Mouse (Mus musculus) kidney, adult 2 months (tissue): ENCODE data around the gene Krtdap. TPM values are rescaled to one million over a fixed set of nuclear protein-coding genes. Genes with fewer than 3 reads are reported as not detected.
A peak's percentile ranks its signal among the peaks of the same experiment; 100 is the strongest.

Experiments used
- DNase-seq: peaks from one replicate; pipeline ENCODE4 v3.0.0; 2021
- H3K27ac ChIP-seq: fragments of 200-500 bp; 2 replicates; pipeline ENCODE4 v1.5.1; 2012; ENCODE audit warnings: low read depth, low read length, control low read depth, inconsistent platforms; ENCODE audit not compliant: insufficient read depth
- H3K27me3 ChIP-seq: fragments of 200-500 bp; replicated peaks from 2 replicates; pipeline ENCODE4 v1.6.1; 2012; ENCODE audit warnings: mild to moderate bottlenecking, moderate library complexity, low read length, inconsistent platforms; ENCODE audit not compliant: control insufficient read depth, insufficient read depth
- H3K36me3 ChIP-seq: fragments of 200-500 bp; 2 replicates; pipeline ENCODE4 v1.6.1; 2012; ENCODE audit warnings: mild to moderate bottlenecking, moderate library complexity, low read length, inconsistent platforms; ENCODE audit not compliant: control insufficient read depth, insufficient read depth
- H3K4me1 ChIP-seq: fragments of 200-500 bp; 2 replicates; pipeline ENCODE4 v1.6.1; 2011; ENCODE audit warnings: low read length; ENCODE audit not compliant: control insufficient read depth, insufficient read depth
- H3K4me3 ChIP-seq: fragments of 200-500 bp; 2 replicates; pipeline ENCODE4 v1.5.1; 2011; ENCODE audit warnings: mild to moderate bottlenecking, low read depth, low read length, control low read depth; ENCODE audit not compliant: insufficient read depth
- CTCF ChIP-seq: fragments of 200-500 bp; conservative IDR thresholded peaks from 2 replicates; pipeline ENCODE4 v1.5.1; 2011; ENCODE audit warnings: low read depth, mild to moderate bottlenecking, control low read depth, low read length, moderate library complexity, mixed read lengths; ENCODE audit not compliant: insufficient read depth, insufficient read length
- POLR2A ChIP-seq: fragments of 200-500 bp; IDR thresholded peaks from one replicate; pipeline ENCODE4 v1.6.1; 2011; ENCODE audit warnings: low read depth, low read length, control low read depth
- WGBS: fragments of 180-500 bp; shearing (Covaris S2); methylation state at CpG from one replicate; pipeline ENCODE4 v1.1.7; 2018; 5-methylcytosine and 5-hydroxymethylcytosine counted together
- polyA plus RNA-seq: library from polyadenylated mRNA; depleted of rRNA; stranded (reverse); fragments of >200 nt; gene quantifications from 2 replicates; pipeline ENCODE4 v1.2.3, GENCODE M21; 2012

The Krtdap gene
- polyA plus RNA-seq, 1 experiment: not detected

GRCm38 (mm10) chr7:30757001-30757400, 30.7 kb upstream of the Krtdap start:
- H3K36me3 ChIP-seq: no peaks in the 10 kb centered on the region
- DNase-seq: no peak
- WGBS: 85% methylated on average over 2 of the region's 3 CpGs
- no peaks in the 10 kb centered on the region for H3K27me3 ChIP-seq
- no peak overlapping the region for H3K4me3 ChIP-seq
- no peaks in the 10 kb centered on the region for H3K4me1 ChIP-seq
- no peak for TF ChIP-seq POLR2A
- no peak for TF ChIP-seq CTCF
- no peak overlapping the region for H3K27ac ChIP-seq

DNA sequence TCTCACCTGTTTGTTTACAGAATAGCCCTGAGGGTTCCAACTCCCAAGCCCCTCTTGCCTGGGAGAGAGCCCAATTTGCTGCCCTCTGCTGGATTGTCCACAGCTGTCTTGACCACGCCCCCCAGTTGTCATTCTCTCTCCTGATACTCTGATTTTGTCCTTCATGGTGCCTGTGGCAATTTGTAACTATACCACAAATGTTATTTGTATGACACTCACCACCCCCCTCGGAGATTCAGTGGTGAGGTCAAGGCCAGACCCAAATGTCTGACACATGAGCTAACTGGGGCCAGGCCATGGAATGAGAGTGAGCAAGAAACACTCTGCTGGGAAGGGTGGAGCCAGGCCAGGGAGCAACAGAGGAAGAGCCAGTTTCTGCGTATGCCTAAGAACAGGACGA, 28.8 kb upstream of the Krtdap start:
- no peaks in the 10 kb centered on the region for H3K36me3 ChIP-seq
- DNase-seq: peak; percentile 33
- H3K27ac ChIP-seq: no peak overlapping the region
- no peaks in the 10 kb centered on the region for H3K27me3 ChIP-seq
- TF ChIP-seq POLR2A (no peak), CTCF (peak; percentile 52)
- WGBS: 32% methylated on average over 4 of the region's 4 CpGs
- H3K4me1 ChIP-seq: no peaks in the 10 kb centered on the region
- no peak overlapping the region for H3K4me3 ChIP-seq

DNA sequence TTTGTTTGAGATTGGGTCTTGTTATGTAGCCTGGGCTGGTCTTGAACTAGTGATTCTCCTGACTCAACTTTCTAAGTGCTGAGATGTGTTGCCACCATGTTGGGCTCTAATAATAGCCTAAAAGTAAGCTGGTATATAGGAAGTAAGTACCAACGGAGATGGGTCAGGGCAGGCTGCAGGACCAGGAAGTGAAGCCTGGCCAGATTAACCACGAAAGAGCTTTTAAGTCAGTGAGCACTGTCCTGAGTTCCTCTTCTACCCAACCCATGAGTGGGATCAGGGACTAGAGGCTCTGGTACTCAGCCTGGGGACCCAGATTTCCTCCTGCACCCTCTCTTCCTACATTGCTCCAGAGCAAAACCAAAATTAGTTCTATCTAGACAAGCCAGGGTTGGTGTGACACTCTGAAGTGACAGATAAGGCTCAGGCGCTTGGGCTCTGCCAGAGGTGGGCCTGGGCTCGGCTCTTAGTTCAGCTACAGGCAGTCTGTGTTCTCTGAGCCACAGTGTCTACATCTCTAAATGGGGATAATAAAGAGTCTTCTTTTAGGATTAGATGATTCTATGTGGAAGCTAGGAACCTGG, 25.8 kb upstream of the Krtdap start:
- Histone ChIP-seq H3K4me1 (no peaks in the 10 kb centered on the region), H3K27me3 (no peaks in the 10 kb centered on the region), H3K36me3 (no peaks in the 10 kb centered on the region), H3K27ac (no peak overlapping the region), H3K4me3 (no peak overlapping the region)
- TF ChIP-seq CTCF: no peak
- TF ChIP-seq POLR2A: no peak
- DNase-seq: peak; percentile 10
- WGBS: 70% methylated on average over 4 of the region's 4 CpGs

GRCm38 (mm10) chr7:30763456-30763855, 24.2 kb upstream of the Krtdap start, which contains the start of gene Dmkn:
Dmkn (plus strand) TSS chr7:30763756.
- Histone ChIP-seq H3K36me3 (no peaks in the 10 kb centered on the region), H3K27me3 (no peaks in the 10 kb centered on the region), H3K27ac (no peak within 1 kb of the TSS), H3K4me1 (no peaks in the 10 kb centered on the region), H3K4me3 (no peak within 1 kb of the TSS)
- no peak for TF ChIP-seq POLR2A
- no peak for TF ChIP-seq CTCF
- 41% methylated on average over 5 of the region's 5 CpGs for WGBS
- no peak for DNase-seq

- Histone ChIP-seq H3K4me1 (no peaks in the 10 kb centered on the region), H3K27ac (no peak overlapping the region), H3K36me3 (no peaks in the 10 kb centered on the region), H3K27me3 (no peaks in the 10 kb centered on the region), H3K4me3 (no peak overlapping the region)
- no peak for DNase-seq
- 37% methylated on average over 11 of the region's 11 CpGs for WGBS
- TF ChIP-seq POLR2A (no peak), CTCF (no peak)
Observed at GRCm38 (mm10) chr7:30765173-30765572, 22.5 kb upstream of the Krtdap start.

- no peak for DNase-seq
- no peak overlapping the region for H3K27ac ChIP-seq
- H3K27me3 ChIP-seq: no peaks in the 10 kb centered on the region
- H3K4me1 ChIP-seq: no peaks in the 10 kb centered on the region
- TF ChIP-seq POLR2A: no peak
- 0 out of 2 replicates have a peak, but pooled peaks have one; percentile 4 for TF ChIP-seq CTCF
- H3K36me3 ChIP-seq: no peaks in the 10 kb centered on the region
- H3K4me3 ChIP-seq: no peak overlapping the region
- 93% methylated on average over 4 of the region's 4 CpGs for WGBS
Observed at GRCm38 (mm10) chr7:30766408-30766807, 21.3 kb upstream of the Krtdap start.

- H3K4me1 ChIP-seq: no peaks in the 10 kb centered on the region
- no peaks in the 10 kb centered on the region for H3K27me3 ChIP-seq
- no peak for DNase-seq
- H3K4me3 ChIP-seq: no peak overlapping the region
- H3K36me3 ChIP-seq: no peaks in the 10 kb centered on the region
- TF ChIP-seq CTCF: no peak
- no peak for TF ChIP-seq POLR2A
- H3K27ac ChIP-seq: no peak overlapping the region
- 40% methylated on average over 9 of the region's 9 CpGs for WGBS
Observed at GRCm38 (mm10) chr7:30769236-30769635, 18.5 kb upstream of the Krtdap start.

GRCm38 (mm10) chr7:30776104-30776503, 11.6 kb upstream of the Krtdap start:
- no peak overlapping the region for H3K27ac ChIP-seq
- no peaks in the 10 kb centered on the region for H3K36me3 ChIP-seq
- TF ChIP-seq CTCF (no peak), POLR2A (no peak)
- DNase-seq: no peak
- H3K27me3 ChIP-seq: no peaks in the 10 kb centered on the region
- H3K4me3 ChIP-seq: no peak overlapping the region
- 75% methylated on average over 9 of the region's 9 CpGs for whole genome bisulfite sequencing
- H3K4me1 ChIP-seq: no peaks in the 10 kb centered on the region
